Mouse (Mus musculus): ENCODE measurements around the gene Tgfbr3l. TPM values are rescaled to one million over a fixed set of nuclear protein-coding genes. Genes with fewer than 3 reads are reported as not detected.

Tgfbr3l gene
- polyA plus RNA-seq, 1 experiment from 2014 or later, result 4.9 TPM

DNA sequence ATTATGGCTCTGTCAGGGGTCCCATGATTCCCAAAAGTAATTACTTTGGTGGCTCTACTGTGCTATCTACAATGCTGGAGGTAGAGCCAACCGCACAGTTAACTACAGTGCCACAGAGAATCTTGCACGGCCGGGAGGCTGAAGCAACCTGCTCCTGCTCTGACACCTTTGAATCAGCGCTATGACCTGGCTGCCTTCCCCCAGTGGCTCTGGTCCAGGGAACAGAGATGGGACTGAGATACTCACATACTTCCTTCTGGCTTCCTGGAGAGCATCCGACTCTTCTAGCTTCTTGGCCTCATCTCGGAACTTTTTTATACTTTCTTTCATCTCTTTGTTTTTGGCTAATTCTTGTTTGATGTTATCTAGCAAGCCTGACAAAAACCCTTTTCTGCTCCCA is 21.6 kb downstream of the Tgfbr3l start:
- 87% methylated on average over 6 of the region's 6 CpGs for WGBS
- ATAC-seq (ENCODE audit: insufficient read depth, low FRiP score), result no peak
- Histone ChIP-seq H3K4me2 (ENCODE audit: low read depth, low read length) (no peak overlapping the region), H3K27ac (ENCODE audit: low read length) (no peak overlapping the region), H3K4me1 (ENCODE audit: control insufficient read depth, insufficient read depth, low read length) (no peaks in the 10 kb centered on the region; the same call in 1 of the 2 replicates), H3K4me3 (replicated peaks; ENCODE audit: low read length) (no peak overlapping the region), H3K27me3 (ENCODE audit: control insufficient read depth, insufficient read depth, low read length) (no peaks in the 10 kb centered on the region), H3K9me3 (replicated peaks; ENCODE audit: control insufficient read depth, low read length) (no peaks in the 10 kb centered on the region), H3K9ac (ENCODE audit: low read length) (no peak overlapping the region), H3K36me3 (ENCODE audit: control insufficient read depth, insufficient read depth, low read length) (peaks cover 26% of the 10 kb centered on the region; the same call in 1 of the 2 replicates)

DNA sequence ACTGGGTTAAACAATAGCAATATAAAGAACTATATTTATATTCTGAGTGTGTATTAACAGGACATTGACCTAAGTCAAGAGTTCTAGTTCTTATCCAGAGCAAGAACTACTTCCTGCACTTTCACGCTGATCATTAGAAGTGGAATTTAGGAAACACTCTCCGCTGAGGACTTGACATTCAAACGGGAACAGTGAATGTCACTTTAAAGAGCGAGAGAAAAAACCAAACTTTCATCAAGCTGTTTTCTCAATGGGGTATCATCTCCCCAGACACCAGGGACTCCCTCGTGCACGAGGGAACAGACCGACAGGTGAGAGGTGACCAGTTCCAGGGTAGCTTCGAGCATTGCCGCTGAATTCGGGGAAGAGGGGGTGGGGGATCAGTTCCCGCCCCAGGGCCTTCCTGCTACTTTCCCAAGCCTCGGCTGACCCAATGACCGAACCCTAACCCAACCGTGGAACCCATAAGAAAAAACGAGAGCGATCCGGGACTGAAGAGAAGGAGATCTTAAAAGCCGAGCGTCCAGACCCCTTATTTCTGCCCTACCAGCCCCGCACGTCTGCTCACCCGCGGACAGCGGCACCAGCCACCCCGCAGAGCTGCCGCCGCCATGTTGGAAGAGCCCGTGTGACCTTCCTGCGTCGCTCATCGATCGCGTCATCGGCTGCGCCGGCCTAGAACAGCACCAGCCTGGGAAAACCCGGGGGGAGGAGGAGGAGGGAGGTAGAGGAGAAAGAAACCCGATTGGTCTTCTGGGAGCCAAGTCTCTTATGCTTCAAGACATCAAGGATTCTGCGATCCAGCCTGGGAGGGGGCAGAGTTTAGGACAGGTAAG is 27.5 kb downstream of the Tgfbr3l start, which contains the start of gene Timm44:
TSS of gene Timm44 (minus strand) at position 639 of the 836 bp plus-strand sequence.
- under 1% methylated on average over 39 of the region's 39 CpGs for WGBS

DNA sequence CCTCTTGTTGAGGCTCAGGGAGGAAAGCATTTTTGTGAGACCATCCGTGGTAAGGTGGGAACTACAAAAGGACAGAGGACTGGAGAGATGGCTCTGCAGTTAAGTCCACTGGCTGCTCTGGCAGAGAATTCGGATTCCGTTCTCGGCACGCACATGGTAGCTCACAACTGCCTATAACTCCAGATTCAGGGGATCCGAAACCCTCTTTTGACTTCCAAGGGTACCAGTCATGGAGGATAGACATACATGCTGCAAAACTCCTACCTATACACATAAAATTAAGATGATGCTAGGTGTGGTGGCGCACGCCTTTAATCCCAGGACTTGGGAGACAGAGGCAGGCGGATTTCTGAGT is 28.1 kb downstream of the Tgfbr3l start:
- Histone ChIP-seq H3K9ac (ENCODE audit: low read length) (peak overlapping the region; percentile 80), H3K4me3 (replicated peaks; ENCODE audit: low read length) (peak overlapping the region; percentile 78), H3K4me1 (ENCODE audit: control insufficient read depth, insufficient read depth, low read length) (peaks cover 5% of the 10 kb centered on the region), H3K27ac (ENCODE audit: low read length) (peak overlapping the region; percentile 31; the same call in 1 of the 2 replicates), H3K36me3 (ENCODE audit: control insufficient read depth, insufficient read depth, low read length) (0 out of 2 replicates have a peak, but pooled peaks cover 5% of the 10 kb centered on the region), H3K27me3 (ENCODE audit: control insufficient read depth, insufficient read depth, low read length) (no peaks in the 10 kb centered on the region), H3K4me2 (ENCODE audit: low read depth, low read length) (peak overlapping the region; percentile 69), H3K9me3 (replicated peaks; ENCODE audit: control insufficient read depth, low read length) (no peaks in the 10 kb centered on the region)
- peak; percentile 63; the same call in 1 of the 2 replicates for ATAC-seq (ENCODE audit: insufficient read depth, low FRiP score)
- WGBS, result 27% methylated on average over 9 of the region's 9 CpGs

More for the DNA sequence above, 27.5 kb downstream of the Tgfbr3l start, which contains the start of gene Timm44:
- H3K27ac ChIP-seq (ENCODE audit: low read length), result peak within 1 kb of the TSS; percentile 31; the same call in 1 of the 2 replicates
- peak within 1 kb of the TSS; percentile 69 for H3K4me2 ChIP-seq (ENCODE audit: low read depth, low read length)
- peaks cover 5% of the 10 kb centered on the region for H3K4me1 ChIP-seq (ENCODE audit: control insufficient read depth, insufficient read depth, low read length)
- no peaks in the 10 kb centered on the region for H3K9me3 ChIP-seq (replicated peaks; ENCODE audit: control insufficient read depth, low read length)
- H3K4me3 ChIP-seq (replicated peaks; ENCODE audit: low read length), result peak within 1 kb of the TSS; percentile 78
- H3K27me3 ChIP-seq (ENCODE audit: control insufficient read depth, insufficient read depth, low read length), result no peaks in the 10 kb centered on the region
- H3K36me3 ChIP-seq (ENCODE audit: control insufficient read depth, insufficient read depth, low read length), result 0 out of 2 replicates have a peak, but pooled peaks cover 5% of the 10 kb centered on the region
- ATAC-seq (ENCODE audit: insufficient read depth, low FRiP score), result peak; percentile 98
- H3K9ac ChIP-seq (ENCODE audit: low read length), result peak within 1 kb of the TSS; percentile 80

DNA sequence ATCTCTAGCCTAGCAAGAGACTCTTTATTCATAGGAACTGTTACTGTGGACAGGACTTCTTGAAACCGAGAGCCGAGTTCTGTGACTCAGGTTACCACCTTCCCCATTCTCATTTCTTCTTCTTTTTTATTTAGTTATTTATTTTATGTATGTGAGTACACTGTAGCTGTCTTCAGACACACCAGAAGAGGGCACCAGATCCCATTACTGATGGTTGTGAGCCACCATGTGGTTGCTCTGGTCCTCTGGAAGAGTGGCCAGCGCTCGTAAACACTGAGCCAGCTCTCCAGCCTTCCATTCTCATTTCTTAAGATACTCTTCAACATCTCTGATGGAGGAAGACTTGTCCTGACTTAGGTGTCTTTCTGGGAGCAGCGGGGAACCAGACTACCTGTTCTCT is 44.7 kb downstream of the Tgfbr3l start:
- Histone ChIP-seq H3K9ac (ENCODE audit: low read length) (no peak overlapping the region), H3K36me3 (ENCODE audit: control insufficient read depth, insufficient read depth, low read length) (peaks cover 14% of the 10 kb centered on the region), H3K4me1 (ENCODE audit: control insufficient read depth, insufficient read depth, low read length) (no peaks in the 10 kb centered on the region), H3K27ac (ENCODE audit: low read length) (no peak overlapping the region), H3K4me2 (ENCODE audit: low read depth, low read length) (no peak overlapping the region), H3K27me3 (ENCODE audit: control insufficient read depth, insufficient read depth, low read length) (no peaks in the 10 kb centered on the region), H3K9me3 (replicated peaks; ENCODE audit: control insufficient read depth, low read length) (no peaks in the 10 kb centered on the region), H3K4me3 (replicated peaks; ENCODE audit: low read length) (no peak overlapping the region)
- ATAC-seq (ENCODE audit: insufficient read depth, low FRiP score), result no peak
- WGBS, result 88% methylated on average over 5 of the region's 5 CpGs

DNA sequence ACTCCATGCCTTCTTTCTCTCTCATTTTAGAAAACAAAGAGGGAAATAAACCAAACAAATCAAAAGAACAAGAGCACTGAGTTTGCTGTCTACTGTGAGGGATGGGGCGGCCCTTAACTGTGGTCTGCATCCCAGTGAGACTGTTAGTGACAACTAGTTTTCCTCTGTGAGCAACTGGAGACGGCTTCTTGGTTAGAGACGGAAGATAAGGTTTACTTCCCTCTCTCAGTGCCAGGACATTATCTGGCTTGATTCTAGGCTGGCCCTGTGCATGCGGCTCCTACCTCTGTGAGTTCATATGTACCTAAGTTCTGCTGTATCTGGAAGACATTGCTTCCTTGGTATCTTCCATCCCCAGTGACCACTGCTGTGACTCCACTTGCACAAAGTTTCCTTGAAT is 49.8 kb downstream of the Tgfbr3l start:
- peaks cover 37% of the 10 kb centered on the region for H3K36me3 ChIP-seq (ENCODE audit: control insufficient read depth, insufficient read depth, low read length)
- WGBS, result 87% methylated on average over 4 of the region's 4 CpGs
- H3K4me2 ChIP-seq (ENCODE audit: low read depth, low read length), result no peak overlapping the region
- H3K4me3 ChIP-seq (replicated peaks; ENCODE audit: low read length), result no peak overlapping the region
- no peaks in the 10 kb centered on the region for H3K9me3 ChIP-seq (replicated peaks; ENCODE audit: control insufficient read depth, low read length)
- H3K27ac ChIP-seq (ENCODE audit: low read length), result no peak overlapping the region
- no peaks in the 10 kb centered on the region for H3K4me1 ChIP-seq (ENCODE audit: control insufficient read depth, insufficient read depth, low read length)
- H3K27me3 ChIP-seq (ENCODE audit: control insufficient read depth, insufficient read depth, low read length), result no peaks in the 10 kb centered on the region
- no peak overlapping the region for H3K9ac ChIP-seq (ENCODE audit: low read length)
- ATAC-seq (ENCODE audit: insufficient read depth, low FRiP score), result no peak

Other genes starting within 250 kb of the Tgfbr3l start
- gene Cd209f, start 142.4 kb upstream of the Tgfbr3l start, polyA plus RNA-seq (2015; fragmentation: Nextera tagmentation; extraction: Ambion mirVana), result 0.12 and 0.26 TPM in 2 replicates
- gene Cd209g, start 114.1 kb upstream of the Tgfbr3l start, polyA plus RNA-seq (2015; fragmentation: Nextera tagmentation; extraction: Ambion mirVana), result not detected in 2 replicates
- 18.9 and 22.2 TPM in 2 replicates for gene Evi5l, start 81.6 kb upstream of the Tgfbr3l start, polyA plus RNA-seq (2015; fragmentation: Nextera tagmentation; extraction: Ambion mirVana)
- 2.4 and 2.7 TPM in 2 replicates for gene Prr36, start 30.8 kb upstream of the Tgfbr3l start, polyA plus RNA-seq (2015; fragmentation: Nextera tagmentation; extraction: Ambion mirVana)
- gene Lrrc8e, start 21.4 kb upstream of the Tgfbr3l start, polyA plus RNA-seq (2015; fragmentation: Nextera tagmentation; extraction: Ambion mirVana), result 6.1 and 9.2 TPM in 2 replicates
- gene Map2k7, start 9.5 kb upstream of the Tgfbr3l start, polyA plus RNA-seq (2015; fragmentation: Nextera tagmentation; extraction: Ambion mirVana), result 19.8 and 23.8 TPM in 2 replicates
- gene Gm49320, start 9.3 kb upstream of the Tgfbr3l start, polyA plus RNA-seq (2015; fragmentation: Nextera tagmentation; extraction: Ambion mirVana), result 0.79 TPM in 2 replicates
- 41.6 and 41.8 TPM in 2 replicates for gene Snapc2, start 4.9 kb downstream of the Tgfbr3l start, polyA plus RNA-seq (2015; fragmentation: Nextera tagmentation; extraction: Ambion mirVana)
- 65.9 and 67.9 TPM in 2 replicates for gene Ctxn1, start 11.1 kb downstream of the Tgfbr3l start, polyA plus RNA-seq (2015; fragmentation: Nextera tagmentation; extraction: Ambion mirVana)
- gene Timm44, start 27.7 kb downstream of the Tgfbr3l start, polyA plus RNA-seq (2015; fragmentation: Nextera tagmentation; extraction: Ambion mirVana), result 64.9 and 67.2 TPM in 2 replicates
- 21.5 and 27.1 TPM in 2 replicates for gene Ccl25, start 77.0 kb downstream of the Tgfbr3l start, polyA plus RNA-seq (2015; fragmentation: Nextera tagmentation; extraction: Ambion mirVana)
- gene Elavl1, start 77.2 kb downstream of the Tgfbr3l start, polyA plus RNA-seq (2015; fragmentation: Nextera tagmentation; extraction: Ambion mirVana), result 160 and 166 TPM in 2 replicates
- gene Cers4, start 244.8 kb downstream of the Tgfbr3l start, polyA plus RNA-seq (2015; fragmentation: Nextera tagmentation; extraction: Ambion mirVana), result 32.1 and 33.7 TPM in 2 replicates

Data from stomach, embryonic 16.5 days (tissue).